Mouse (Mus musculus): ENCODE data around the gene Slc4a10. TPM values are rescaled to one million over a fixed set of nuclear protein-coding genes. Genes with fewer than 3 reads are reported as not detected.

Gene Slc4a10
- 0.60 TPM for polyA plus RNA-seq (2014; fragmentation: Illumina TruSeq; extraction: RNeasy Lipid Tissue Mini Kit (QIAGEN cat#74804); ENCODE audit: low read depth, low replicate concordance)

DNA sequence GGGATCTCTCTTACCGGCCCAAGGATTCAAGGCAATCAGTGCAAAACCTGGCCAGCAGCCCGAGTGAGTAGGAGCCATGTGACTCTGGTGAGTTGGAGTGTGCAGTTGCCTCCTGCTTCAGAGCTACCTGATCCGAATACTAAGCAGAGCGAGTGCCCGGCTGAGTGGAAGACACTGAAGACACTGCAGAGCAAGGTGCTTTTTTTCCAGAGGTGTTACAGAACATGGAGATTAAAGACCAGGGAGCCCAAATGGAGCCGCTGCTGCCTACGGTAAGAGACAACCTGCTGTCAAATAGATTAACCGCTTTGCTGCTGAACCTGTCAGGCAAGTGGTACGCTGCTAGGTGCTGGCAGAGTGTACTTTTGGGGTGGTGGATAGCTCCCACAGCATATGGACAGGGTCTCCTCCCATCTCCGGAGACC lies at the start of gene Slc4a10:
Gene Slc4a10, plus strand, starts transcription at position 42 of the 425 bp plus-strand sequence.

Other genes starting within 250 kb of the Slc4a10 start
- not detected for gene Tbr1, start 243.5 kb upstream of the Slc4a10 start, polyA plus RNA-seq (2014; fragmentation: Illumina TruSeq; extraction: RNeasy Lipid Tissue Mini Kit (QIAGEN cat#74804); ENCODE audit: low read depth, low replicate concordance)